Mouse (Mus musculus) limb, embryonic 13.5 days (tissue): ENCODE results near the gene Ctla4. TPM values are rescaled to one million over a fixed set of nuclear protein-coding genes. Genes with fewer than 3 reads are reported as not detected.

Experiments
- ATAC-seq: fragments of 200-750 bp; cut with Nextera tagmentation; 2 replicates; pipeline ENCODE4 v1.8.0; 2017; ENCODE audit warnings: low read depth, moderate number of reproducible peaks, moderate TSS enrichment; ENCODE audit not compliant: low FRiP score
- H3K27ac ChIP-seq: fragments of 300-500 bp; sonication (generic); 2 replicates; pipeline ENCODE4 v1.5.1; 2015; ENCODE audit warnings: inconsistent platforms, mild to moderate bottlenecking, moderate library complexity
- H3K27me3 ChIP-seq: fragments of 300-500 bp; sonication (generic); 2 replicates; pipeline ENCODE4 v1.6.1; 2015; ENCODE audit warnings: mild to moderate bottlenecking, inconsistent platforms
- H3K36me3 ChIP-seq: fragments of 300-500 bp; sonication (generic); 2 replicates; pipeline ENCODE4 v1.6.1; 2015; ENCODE audit warnings: inconsistent platforms, mild to moderate bottlenecking, moderate library complexity
- H3K4me1 ChIP-seq: fragments of 300-500 bp; sonication (generic); 2 replicates; pipeline ENCODE4 v1.6.1; 2015; ENCODE audit warnings: inconsistent platforms
- H3K4me2 ChIP-seq: fragments of 300-500 bp; sonication (generic); replicated peaks from 2 replicates; pipeline ENCODE4 v1.6.1; 2015; ENCODE audit warnings: inconsistent platforms, mild to moderate bottlenecking, moderate library complexity
- H3K4me3 ChIP-seq: fragments of 300-500 bp; sonication (generic); 2 replicates; pipeline ENCODE4 v1.5.1; 2015; ENCODE audit warnings: moderate library complexity, mild to moderate bottlenecking, inconsistent platforms
- H3K9ac ChIP-seq: fragments of 300-500 bp; sonication (generic); 2 replicates; pipeline ENCODE4 v1.6.1; 2015; ENCODE audit warnings: mild to moderate bottlenecking, inconsistent platforms
- H3K9me3 ChIP-seq: fragments of 300-500 bp; sonication (generic); 2 replicates; pipeline ENCODE4 v1.6.1; 2016; ENCODE audit warnings: inconsistent platforms
- WGBS: fragments of 180-500 bp; shearing (Covaris S2); methylation state at CpG from one replicate; pipeline ENCODE4 v1.1.7; 2015; 5-methylcytosine and 5-hydroxymethylcytosine counted together
- polyA plus RNA-seq: library from polyadenylated mRNA; unstranded; fragments of >200 nt; fragmentation: Nextera tagmentation; extraction: Ambion mirVana; gene quantifications from 2 replicates; pipeline ENCODE4 v1.2.1, GENCODE M21; 2015

Ctla4 gene
- polyA plus RNA-seq, 1 experiment from 2014 or later: 0.09 TPM

DNA sequence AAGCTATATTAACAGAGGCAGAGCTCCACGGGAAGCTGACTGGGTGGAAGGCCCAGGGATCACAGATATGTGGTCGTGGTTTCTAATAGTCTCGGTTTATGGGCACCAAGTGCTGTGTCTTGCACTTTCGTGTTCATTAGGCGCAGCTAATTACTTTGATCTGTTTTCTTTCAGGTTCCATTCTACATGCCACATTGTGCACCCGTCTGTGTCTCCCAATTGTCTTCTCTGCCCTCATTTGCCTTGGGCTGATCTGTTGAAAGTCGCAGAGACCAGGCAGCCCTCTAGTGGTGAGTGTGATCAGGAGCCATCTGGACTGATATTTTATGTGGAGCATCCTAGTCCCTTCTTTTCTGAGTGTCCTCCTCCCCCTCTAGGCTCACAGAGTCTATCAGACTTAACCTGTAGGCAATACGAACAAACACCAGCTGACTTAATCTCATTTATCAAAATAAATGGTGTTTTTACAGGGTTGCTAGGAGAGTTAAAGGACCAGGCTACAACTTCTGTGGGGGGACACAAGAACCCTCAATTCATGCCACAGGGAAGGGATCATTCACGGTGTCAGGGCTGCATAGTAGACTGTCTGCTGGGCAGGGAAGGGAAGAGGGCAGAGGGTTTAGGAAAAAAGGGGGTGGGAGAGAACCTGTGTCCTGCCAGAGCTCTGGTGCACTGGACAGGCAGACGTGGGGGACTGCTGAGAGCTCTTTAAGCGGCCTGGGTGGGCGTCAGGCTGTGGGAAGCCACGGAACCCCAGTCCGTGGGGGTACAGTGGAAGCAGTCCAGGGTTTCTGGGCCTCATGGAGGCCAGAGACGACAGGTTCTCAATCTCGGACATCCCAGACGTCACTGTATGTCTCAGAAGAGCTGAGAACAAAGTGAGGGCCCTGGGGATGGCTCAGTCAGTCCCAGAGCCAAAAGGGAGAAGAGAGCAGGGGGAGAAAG, 18.2 kb upstream of the Ctla4 start:
- Histone ChIP-seq H3K36me3 (no peaks in the 10 kb centered on the region), H3K27me3 (no peaks in the 10 kb centered on the region), H3K9me3 (peaks cover 4% of the 10 kb centered on the region; the same call in 1 of the 2 replicates), H3K9ac (no peak overlapping the region), H3K4me3 (no peak overlapping the region), H3K4me1 (peaks cover 11% of the 10 kb centered on the region), H3K27ac (no peak overlapping the region), H3K4me2 (no peak overlapping the region)
- 73% methylated on average over 17 of the region's 17 CpGs for WGBS
- ATAC-seq: no peak

GRCm38 (mm10) chr1:60875267-60875666, 11.5 kb upstream of the Ctla4 start:
- no peak overlapping the region for H3K4me2 ChIP-seq
- WGBS: 27% methylated on average over 3 of the region's 3 CpGs
- H3K27me3 ChIP-seq: no peaks in the 10 kb centered on the region
- H3K4me3 ChIP-seq: no peak overlapping the region
- no peaks in the 10 kb centered on the region for H3K36me3 ChIP-seq
- no peak for ATAC-seq
- H3K27ac ChIP-seq: no peak overlapping the region
- H3K4me1 ChIP-seq: peaks cover 12% of the 10 kb centered on the region
- no peak overlapping the region for H3K9ac ChIP-seq
- no peaks in the 10 kb centered on the region; the same call in 1 of the 2 replicates for H3K9me3 ChIP-seq

DNA sequence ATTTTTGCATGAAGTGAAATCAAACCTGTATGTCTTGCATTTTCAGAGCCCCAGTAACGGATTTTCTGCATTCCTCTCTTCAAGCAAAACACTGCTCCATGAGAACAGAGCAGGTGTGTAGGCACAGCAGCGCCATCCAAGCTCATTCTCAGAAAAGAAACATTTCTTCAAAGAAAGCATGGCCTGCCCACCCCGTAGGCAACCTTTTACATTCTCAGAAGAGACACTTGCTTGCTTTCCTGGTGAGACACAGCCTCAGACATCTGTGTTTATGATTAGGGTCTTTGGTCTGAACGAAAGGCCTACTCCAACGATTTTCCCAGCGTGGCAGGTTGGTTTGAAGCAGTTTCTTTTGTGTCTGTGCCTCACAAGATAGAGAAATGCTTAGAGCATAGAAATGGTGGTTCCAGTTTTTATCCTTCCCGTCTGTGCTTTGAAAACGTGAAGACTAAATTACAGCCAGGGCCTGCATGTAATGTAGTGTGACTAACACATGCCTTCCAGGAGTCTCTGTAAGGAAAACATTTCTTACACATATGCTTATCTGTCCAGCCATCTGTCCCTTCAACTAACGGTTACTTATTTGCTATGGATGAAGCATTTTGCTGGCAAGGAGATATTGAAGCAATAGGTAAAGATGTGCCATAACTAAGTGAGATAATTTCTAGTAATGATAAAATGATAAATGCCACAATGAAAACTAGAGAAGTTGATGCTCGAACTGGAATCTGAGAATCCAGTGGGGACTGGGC, 6.5 kb upstream of the Ctla4 start:
- H3K4me2 ChIP-seq: no peak overlapping the region
- WGBS: 68% methylated on average over 10 of the region's 10 CpGs
- no peak for ATAC-seq
- H3K9ac ChIP-seq: no peak overlapping the region
- H3K4me1 ChIP-seq: 0 out of 2 replicates have a peak, but pooled peaks cover 2% of the 10 kb centered on the region
- H3K36me3 ChIP-seq: no peaks in the 10 kb centered on the region
- H3K9me3 ChIP-seq: no peaks in the 10 kb centered on the region
- H3K4me3 ChIP-seq: no peak overlapping the region
- H3K27ac ChIP-seq: no peak overlapping the region
- no peaks in the 10 kb centered on the region for H3K27me3 ChIP-seq

GRCm38 (mm10) chr1:60882792-60883191, 4.0 kb upstream of the Ctla4 start:
- H3K27ac ChIP-seq: no peak overlapping the region
- no peak overlapping the region for H3K4me3 ChIP-seq
- WGBS: 39% methylated on average over 2 of the region's 2 CpGs
- no peaks in the 10 kb centered on the region for H3K27me3 ChIP-seq
- H3K9ac ChIP-seq: no peak overlapping the region
- no peaks in the 10 kb centered on the region for H3K9me3 ChIP-seq
- ATAC-seq: no peak
- H3K4me1 ChIP-seq: no peaks in the 10 kb centered on the region
- no peaks in the 10 kb centered on the region for H3K36me3 ChIP-seq
- H3K4me2 ChIP-seq: no peak overlapping the region

- Histone ChIP-seq H3K4me1 (no peaks in the 10 kb centered on the region), H3K27ac (no peak overlapping the region), H3K9me3 (no peaks in the 10 kb centered on the region), H3K36me3 (no peaks in the 10 kb centered on the region), H3K27me3 (no peaks in the 10 kb centered on the region), H3K4me3 (no peak overlapping the region), H3K9ac (no peak overlapping the region), H3K4me2 (no peak overlapping the region)
- 74% methylated on average over 2 of the region's 2 CpGs for WGBS
- ATAC-seq: no peak
These were observed 3.5 kb upstream of the Ctla4 start for GRCm38 (mm10) chr1:60883279-60883678.

DNA sequence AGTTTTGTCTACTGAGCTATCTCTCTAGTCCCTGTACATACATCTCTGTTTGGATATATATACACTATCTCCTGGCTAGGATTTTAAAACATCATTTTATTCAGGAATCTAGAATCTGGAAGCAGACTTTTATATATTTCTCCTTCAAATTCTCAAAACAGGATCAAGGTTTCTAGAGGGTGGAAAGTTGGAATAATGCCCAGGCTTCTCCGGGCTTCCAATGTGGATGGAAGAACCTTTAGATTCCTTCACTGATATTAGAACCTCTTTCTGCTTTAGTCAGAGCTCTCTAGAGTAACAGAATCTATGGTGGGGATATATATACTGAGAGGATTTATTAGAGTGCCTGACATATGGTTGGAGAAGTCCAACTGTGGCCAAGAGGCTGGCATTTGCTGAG, 2.2 kb upstream of the Ctla4 start:
- no peaks in the 10 kb centered on the region for H3K9me3 ChIP-seq
- no peak for ATAC-seq
- WGBS: 58% methylated on average over 1 of the region's 1 CpGs
- no peaks in the 10 kb centered on the region for H3K36me3 ChIP-seq
- no peak overlapping the region for H3K4me3 ChIP-seq
- no peak overlapping the region for H3K9ac ChIP-seq
- H3K4me1 ChIP-seq: no peaks in the 10 kb centered on the region
- H3K27ac ChIP-seq: no peak overlapping the region
- no peak overlapping the region for H3K4me2 ChIP-seq
- no peaks in the 10 kb centered on the region for H3K27me3 ChIP-seq

GRCm38 (mm10) chr1:60898127-60898932, 11.5 kb downstream of the Ctla4 start:
- H3K9ac ChIP-seq: no peak overlapping the region
- ATAC-seq: no peak
- H3K9me3 ChIP-seq: no peaks in the 10 kb centered on the region
- no peaks in the 10 kb centered on the region for H3K36me3 ChIP-seq
- H3K27me3 ChIP-seq: no peaks in the 10 kb centered on the region
- no peaks in the 10 kb centered on the region for H3K4me1 ChIP-seq
- H3K4me2 ChIP-seq: no peak overlapping the region
- 86% methylated on average over 5 of the region's 5 CpGs for WGBS
- H3K4me3 ChIP-seq: no peak overlapping the region
- no peak overlapping the region for H3K27ac ChIP-seq

DNA sequence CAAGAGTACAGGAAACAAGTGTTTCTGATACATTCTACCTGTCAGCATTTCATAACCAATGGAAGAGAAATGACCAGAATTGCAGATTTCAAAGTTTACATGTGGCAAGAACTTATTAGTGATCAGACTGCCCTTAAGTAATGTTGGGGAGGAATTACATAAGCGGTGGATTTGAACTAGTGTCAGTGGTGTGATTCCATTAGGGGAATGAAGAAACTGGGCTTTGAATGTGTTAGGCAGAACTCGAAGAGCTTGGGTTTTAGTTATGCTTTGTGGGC, 12.1 kb downstream of the Ctla4 start:
- no peak for ATAC-seq
- 87% methylated on average over 2 of the region's 2 CpGs for WGBS
- no peak overlapping the region for H3K9ac ChIP-seq

DNA sequence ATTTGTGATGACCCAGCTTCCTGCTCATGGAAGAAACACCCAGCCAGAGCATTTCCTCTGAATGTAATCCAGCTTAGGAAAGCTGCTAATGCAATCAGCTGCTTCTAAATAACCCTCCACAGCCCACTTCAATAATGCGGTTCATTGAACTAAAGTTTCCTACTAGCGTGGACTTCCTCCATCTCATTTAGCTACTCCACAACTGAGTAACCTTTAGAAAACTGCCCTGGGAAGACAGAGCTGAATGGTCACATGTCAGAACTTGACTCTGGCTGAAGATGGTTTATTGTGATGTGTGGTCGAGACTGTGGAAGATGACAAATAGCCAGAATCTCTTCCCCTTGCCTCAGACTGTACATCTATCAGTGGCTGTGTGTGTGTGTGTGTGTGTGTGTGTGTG, 12.4 kb downstream of the Ctla4 start:
- H3K27ac ChIP-seq: no peak overlapping the region
- no peaks in the 10 kb centered on the region for H3K4me1 ChIP-seq
- ATAC-seq: no peak
- H3K4me2 ChIP-seq: no peak overlapping the region
- no peaks in the 10 kb centered on the region for H3K9me3 ChIP-seq
- no peak overlapping the region for H3K9ac ChIP-seq
- H3K27me3 ChIP-seq: no peaks in the 10 kb centered on the region
- WGBS: 61% methylated on average over 3 of the region's 3 CpGs
- H3K4me3 ChIP-seq: no peak overlapping the region
- H3K36me3 ChIP-seq: no peaks in the 10 kb centered on the region

More for the DNA sequence above, 12.1 kb downstream of the Ctla4 start:
- Histone ChIP-seq H3K4me2 (no peak overlapping the region), H3K4me3 (no peak overlapping the region), H3K27ac (no peak overlapping the region), H3K9me3 (no peaks in the 10 kb centered on the region), H3K4me1 (no peaks in the 10 kb centered on the region), H3K27me3 (no peaks in the 10 kb centered on the region), H3K36me3 (no peaks in the 10 kb centered on the region)

GRCm38 (mm10) chr1:60902547-60902946, 15.7 kb downstream of the Ctla4 start:
- H3K27me3 ChIP-seq: no peaks in the 10 kb centered on the region
- no peak overlapping the region for H3K4me3 ChIP-seq
- ATAC-seq: no peak
- no peak overlapping the region for H3K4me2 ChIP-seq
- no peaks in the 10 kb centered on the region for H3K4me1 ChIP-seq
- no peak overlapping the region for H3K9ac ChIP-seq
- H3K9me3 ChIP-seq: no peaks in the 10 kb centered on the region
- 74% methylated on average over 6 of the region's 6 CpGs for WGBS
- H3K36me3 ChIP-seq: no peaks in the 10 kb centered on the region
- H3K27ac ChIP-seq: no peak overlapping the region

DNA sequence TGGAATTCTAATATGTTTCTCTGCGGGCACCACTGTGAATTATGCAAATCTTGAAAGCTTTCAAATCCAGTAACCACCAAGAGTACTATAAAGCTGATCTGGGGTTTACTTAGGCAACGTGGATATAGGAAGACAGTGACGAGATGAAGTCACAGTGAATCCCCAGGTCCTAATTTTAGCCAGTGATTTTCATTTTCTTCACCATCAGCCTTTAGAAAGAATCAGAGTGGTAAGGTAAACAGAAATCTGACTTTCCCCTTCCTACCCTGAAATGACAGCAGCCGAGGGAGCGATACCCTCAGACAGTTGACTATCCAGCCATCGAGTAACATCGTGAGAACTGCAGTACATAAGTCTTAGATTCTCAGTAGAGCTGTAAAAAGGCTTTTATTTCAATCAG, 16.3 kb downstream of the Ctla4 start:
- H3K9me3 ChIP-seq: no peaks in the 10 kb centered on the region
- H3K4me2 ChIP-seq: no peak overlapping the region
- ATAC-seq: no peak
- no peaks in the 10 kb centered on the region for H3K36me3 ChIP-seq
- no peak overlapping the region for H3K27ac ChIP-seq
- H3K4me3 ChIP-seq: no peak overlapping the region
- H3K9ac ChIP-seq: no peak overlapping the region
- no peaks in the 10 kb centered on the region for H3K4me1 ChIP-seq
- no peaks in the 10 kb centered on the region for H3K27me3 ChIP-seq
- 85% methylated on average over 7 of the region's 7 CpGs for WGBS

GRCm38 (mm10) chr1:60904456-60904978, 17.7 kb downstream of the Ctla4 start:
- no peaks in the 10 kb centered on the region for H3K4me1 ChIP-seq
- no peak overlapping the region for H3K27ac ChIP-seq
- no peaks in the 10 kb centered on the region for H3K27me3 ChIP-seq
- no peaks in the 10 kb centered on the region for H3K9me3 ChIP-seq
- no peak overlapping the region for H3K4me3 ChIP-seq
- WGBS: 89% methylated on average over 2 of the region's 2 CpGs
- H3K4me2 ChIP-seq: no peak overlapping the region
- H3K36me3 ChIP-seq: no peaks in the 10 kb centered on the region
- ATAC-seq: no peak
- H3K9ac ChIP-seq: no peak overlapping the region
